Mouse (Mus musculus) kidney, embryonic 16.5 days (tissue): ENCODE data around the gene Grin3a. TPM values are rescaled to one million over a fixed set of nuclear protein-coding genes. Genes with fewer than 3 reads are reported as not detected.

Experiments
- polyA plus RNA-seq: library from polyadenylated mRNA; unstranded; fragments of >200 nt; fragmentation: Nextera tagmentation; extraction: Ambion mirVana; gene quantifications from 2 replicates; pipeline ENCODE4 v1.2.1, GENCODE M21; 2015

Grin3a gene
- polyA plus RNA-seq, 1 experiment from 2014 or later = 0.86 TPM

Other genes starting within 250 kb of the Grin3a start
- 26.0 and 26.6 TPM in 2 replicates for gene Tmem246, start 247.9 kb downstream of the Grin3a start, polyA plus RNA-seq
- gene Rnf20, start 213.7 kb downstream of the Grin3a start, polyA plus RNA-seq = 40.7 and 42.5 TPM in 2 replicates
- gene Ppp3r2, start 163.7 kb downstream of the Grin3a start, polyA plus RNA-seq = 0.05 TPM in 2 replicates